In genomic region chr4:89427345-89428293, GRCm38 (mm10) we compare ENCODE assay signal across 8 mouse cellular contexts.
DNase-seq lines count a peak whose midpoint lies in the region; ATAC-seq and TF ChIP-seq lines count a peak whose summit lies in the region.

No protein-coding gene starts in this region.

- no peaks in the 10 kb centered on the region for H3K27me3 ChIP-seq in forebrain, embryonic 10.5 days (ENCODE audit: poor library complexity, severe bottlenecking)
- H3K27me3 ChIP-seq in forebrain, embryonic 12.5 days = no peaks in the 10 kb centered on the region
- H3K27me3 ChIP-seq in forebrain, postnatal 0 days (ENCODE audit: insufficient read depth, low read length) = no peaks in the 10 kb centered on the region

- no peak overlapping the region for H3K4me2 ChIP-seq in forebrain, embryonic 12.5 days
- no peak overlapping the region for H3K4me2 ChIP-seq in forebrain, postnatal 0 days (ENCODE audit: low read depth)

- 59% methylated on average over 9 of the region's 9 CpGs for WGBS in forebrain, embryonic 10.5 days
- WGBS in forebrain, embryonic 12.5 days = 48% methylated on average over 9 of the region's 9 CpGs
- 43% methylated on average over 9 of the region's 9 CpGs for WGBS in forebrain, postnatal 0 days
- 40% methylated on average over 9 of the region's 9 CpGs for WGBS in lung, adult 2 months

- peak; percentile 18 for DNase-seq in forebrain, embryonic 10.5 days (ENCODE audit: extremely low spot score, low spot score)
- DNase-seq in adrenal gland, postnatal 25 days = peak; percentile 68
- peak; percentile 35 for DNase-seq in forebrain, postnatal 0 days
- peak; percentile 56 for DNase-seq in kidney, adult 11 months
- peak; percentile 66 for DNase-seq in lung, adult 2 months
- peak; percentile 6 to 13 for DNase-seq in right cerebral cortex, adult 2 months (ENCODE audit: low spot score in 2 of 2)

- peaks cover 7% of the 10 kb centered on the region for H3K4me1 ChIP-seq in forebrain, embryonic 10.5 days
- H3K4me1 ChIP-seq in forebrain, embryonic 12.5 days = no peaks in the 10 kb centered on the region
- H3K4me1 ChIP-seq in forebrain, postnatal 0 days (ENCODE audit: insufficient read depth) = no peaks in the 10 kb centered on the region
- no peaks in the 10 kb centered on the region for H3K4me1 ChIP-seq in lung, adult 2 months (ENCODE audit: control insufficient read depth, insufficient read depth, low read length)

- H3K9ac ChIP-seq in forebrain, embryonic 12.5 days = no peak overlapping the region
- no peak overlapping the region for H3K9ac ChIP-seq in forebrain, postnatal 0 days

- peak; percentile 24; the same call in 1 of the 2 replicates for TF ChIP-seq CTCF in forebrain, postnatal 0 days (IDR thresholded peaks at IDR 0.05; ENCODE audit: low read depth)
- TF ChIP-seq CTCF in lung, adult 2 months (IDR thresholded peaks at IDR 0.05; ENCODE audit: insufficient read depth, low read length) = peak; percentile 37; the same call in 1 of the 2 replicates

- no peaks in the 10 kb centered on the region for H3K9me3 ChIP-seq in forebrain, embryonic 10.5 days
- H3K9me3 ChIP-seq in forebrain, embryonic 12.5 days = no peaks in the 10 kb centered on the region
- no peaks in the 10 kb centered on the region for H3K9me3 ChIP-seq in forebrain, postnatal 0 days (ENCODE audit: low read length)

- H3K36me3 ChIP-seq in forebrain, embryonic 10.5 days (replicated peaks) = no peaks in the 10 kb centered on the region
- no peaks in the 10 kb centered on the region for H3K36me3 ChIP-seq in forebrain, embryonic 12.5 days (replicated peaks)
- no peaks in the 10 kb centered on the region for H3K36me3 ChIP-seq in forebrain, postnatal 0 days (ENCODE audit: insufficient read depth)

- no peak overlapping the region for H3K27ac ChIP-seq in forebrain, embryonic 10.5 days
- no peak overlapping the region for H3K27ac ChIP-seq in forebrain, embryonic 12.5 days
- H3K27ac ChIP-seq in forebrain, postnatal 0 days (ENCODE audit: low read depth, low read length) = no peak overlapping the region

- no peak for TF ChIP-seq POLR2A in lung, adult 2 months (IDR thresholded peaks at IDR 0.05; ENCODE audit: borderline replicate concordance, extremely low read depth, low read depth, low read length)

- ATAC-seq in forebrain, embryonic 12.5 days (ENCODE audit: low FRiP score) = no peak
- peak; percentile 94 for ATAC-seq in forebrain, postnatal 0 days
- no peak for ATAC-seq in megakaryocyte progenitor cell, adult 5-6 weeks (replicated peaks; ENCODE audit: poor library complexity)

- H3K4me3 ChIP-seq in forebrain, embryonic 10.5 days = no peak overlapping the region
- no peak overlapping the region for H3K4me3 ChIP-seq in forebrain, embryonic 12.5 days (replicated peaks)
- H3K4me3 ChIP-seq in forebrain, postnatal 0 days (ENCODE audit: low read depth, low read length) = no peak overlapping the region
- no peak overlapping the region for H3K4me3 ChIP-seq in lung, adult 2 months (replicated peaks; ENCODE audit: extremely low read depth, low read depth, low read length)

Comparison
In these comparisons a context has a peak if more than half of its experiments do, and no peak if none do; other contexts are left out.
1. DNase-seq: peak in every context shown above with its lines; median percentile 68 in adrenal gland, postnatal 25 days; 66 in lung, adult 2 months; 56 in kidney, adult 11 months; 35 in forebrain, postnatal 0 days; 18 in forebrain, embryonic 10.5 days; 10 in right cerebral cortex, adult 2 months.